Mouse (Mus musculus): Measurements from ENCODE around the gene Sema3g.
A peak's percentile ranks its signal among the peaks of the same experiment; 100 is the strongest.

Gene Sema3g

GRCm38 (mm10) chr14:31271121-31271520 is 53.5 kb downstream of the Sema3g start:
- DNase-seq (ENCODE audit: extremely low spot score, low spot score) = no peak

GRCm38 (mm10) chr14:31272164-31272563 is 54.5 kb downstream of the Sema3g start:
- peak; percentile 83 for DNase-seq (ENCODE audit: extremely low spot score, low spot score)
